Mouse (Mus musculus): ENCODE data around the gene Fli1.

Fli1 gene

DNA sequence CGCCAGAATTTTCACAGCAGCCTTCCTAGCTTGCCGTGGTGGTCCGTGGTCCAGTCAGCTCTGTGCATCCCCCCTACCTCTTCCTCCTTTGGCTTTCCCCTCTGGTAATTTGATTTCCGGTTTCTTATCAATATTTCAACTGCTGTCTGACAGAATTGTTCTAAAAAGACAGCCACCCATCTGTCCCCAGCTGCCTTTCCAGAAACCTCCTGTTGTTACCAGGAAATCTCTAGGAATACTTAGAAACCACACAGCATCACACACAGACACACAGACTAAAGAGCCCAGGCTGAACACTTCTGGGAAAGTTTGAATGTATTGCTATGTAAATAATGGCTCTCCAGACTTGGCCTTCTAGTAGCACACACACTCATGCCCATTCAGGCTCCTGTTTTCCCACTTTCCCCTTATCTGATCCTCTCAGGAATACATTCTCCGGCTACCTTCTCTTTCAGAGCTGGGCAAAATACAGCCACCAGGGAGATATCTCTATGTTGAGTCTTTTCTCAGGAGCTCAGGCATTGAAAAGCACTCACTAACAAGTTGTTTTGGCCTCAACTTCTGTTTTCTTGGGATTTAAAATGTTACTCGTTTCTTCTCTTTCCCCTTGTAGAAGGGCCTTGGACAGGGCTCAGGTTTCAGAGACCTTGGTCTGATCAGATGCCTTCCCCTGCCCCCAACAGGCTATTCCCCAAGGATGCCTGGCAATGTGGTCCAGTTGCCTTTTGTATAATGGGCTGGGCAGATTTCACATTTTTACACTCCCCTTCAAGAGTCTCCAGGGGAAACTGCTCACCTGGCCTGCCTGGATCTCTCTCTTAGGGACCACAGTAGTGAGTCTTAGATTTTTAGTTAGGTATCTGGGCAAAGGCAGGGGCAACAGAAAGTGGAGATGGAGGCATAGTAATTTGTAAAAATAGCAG is 7.1 kb upstream of the Fli1 start:
- DNase-seq (ENCODE audit: low spot score in 2 of 2), result no peak

DNA sequence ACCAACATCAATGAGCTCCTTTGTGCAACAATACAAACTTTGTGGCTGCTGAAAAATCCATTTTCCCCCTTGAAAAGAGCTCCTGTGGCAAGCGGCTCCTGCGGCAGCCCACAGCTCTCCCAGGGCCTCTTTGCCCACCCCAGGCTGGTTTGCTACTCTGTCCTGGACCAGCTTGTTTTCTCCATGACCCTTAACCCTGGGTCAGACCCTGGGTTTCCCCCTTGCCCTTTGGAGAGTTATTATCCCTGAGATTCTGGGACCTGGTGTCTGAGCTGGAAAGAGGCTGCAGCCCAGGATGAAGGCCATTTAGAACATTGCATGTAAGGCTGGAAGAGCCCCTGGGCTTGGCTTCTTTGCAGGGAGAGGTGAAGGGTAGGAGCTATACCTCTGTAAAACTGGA is 4.1 kb upstream of the Fli1 start:
- DNase-seq (ENCODE audit: low spot score in 2 of 2), result no peak

DNA sequence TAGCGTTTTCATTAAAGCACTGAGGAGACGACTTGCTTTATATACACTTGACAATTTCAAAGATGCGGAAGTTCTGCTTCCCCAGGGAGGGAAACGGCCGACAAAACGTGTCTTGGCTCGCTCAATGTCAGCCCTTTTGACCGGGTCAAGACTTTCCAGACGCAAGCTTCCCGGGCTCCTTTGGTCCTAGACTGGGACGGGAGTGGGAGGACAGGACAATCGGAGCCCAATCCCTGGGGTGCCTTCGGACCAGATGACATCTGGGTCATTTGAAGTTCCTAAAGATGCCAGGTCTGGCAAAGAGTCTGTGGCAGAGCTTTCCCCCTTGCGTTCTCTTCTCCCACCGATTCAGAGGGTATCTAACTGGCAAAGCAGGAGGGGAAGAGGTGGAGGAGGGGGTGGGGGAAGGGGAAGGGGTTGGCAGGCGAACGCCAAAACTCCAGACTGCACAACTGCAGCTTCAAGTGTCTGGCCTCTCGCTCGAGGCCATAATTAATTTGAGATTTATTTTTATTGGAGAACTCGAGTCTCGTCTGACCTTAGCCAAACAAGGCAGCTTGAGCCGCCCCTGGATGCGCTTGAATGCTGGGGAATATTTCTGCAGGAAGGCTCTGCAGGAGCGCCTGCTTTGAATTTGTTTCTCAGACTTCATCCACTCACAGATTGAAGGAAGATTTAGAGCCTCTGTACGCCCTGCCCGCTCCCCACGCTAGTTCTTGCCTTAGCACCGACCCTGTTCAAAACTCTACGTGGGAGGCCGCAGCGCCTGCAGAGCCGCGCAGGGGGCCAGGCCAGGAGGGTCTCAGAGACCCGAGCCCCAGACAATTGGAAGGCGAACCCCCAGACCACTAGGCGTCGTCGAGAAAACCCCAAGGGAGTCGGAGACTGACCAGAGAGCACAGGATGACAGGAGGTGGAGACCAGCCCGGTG is 2.3 kb upstream of the Fli1 start:
- no peak for DNase-seq (ENCODE audit: low spot score in 2 of 2)

DNA sequence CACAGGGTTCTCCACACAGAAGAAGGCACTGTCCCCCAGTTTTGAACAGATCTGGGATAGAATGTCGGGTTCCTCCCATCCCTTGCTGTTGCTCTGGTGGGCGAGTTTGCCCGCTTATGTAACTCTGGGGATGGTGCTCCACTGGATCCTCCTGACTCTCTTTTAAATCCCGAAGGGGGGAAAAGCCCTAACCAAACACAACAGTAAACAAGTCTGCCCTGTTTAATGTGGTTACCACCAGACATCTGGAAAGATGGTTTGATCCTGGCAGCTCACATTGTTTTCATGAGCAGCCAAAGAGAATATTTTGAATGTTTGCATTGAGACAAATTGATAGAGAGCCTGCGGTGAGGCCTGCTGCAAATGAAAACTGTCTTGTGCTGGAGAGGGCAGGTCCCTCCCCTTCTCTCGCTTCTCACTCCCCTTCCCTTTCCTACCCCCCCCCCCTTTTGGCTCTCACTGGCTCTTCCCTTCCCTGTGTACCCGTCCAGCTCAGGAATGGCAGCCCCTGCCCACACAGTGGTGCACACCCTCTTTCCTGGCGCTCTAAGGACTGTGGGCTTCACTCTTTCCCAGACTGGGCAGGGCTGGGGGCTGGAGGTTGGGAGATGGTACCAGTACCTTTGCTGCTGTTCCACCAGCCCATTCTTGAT is 1.4 kb upstream of the Fli1 start:
- no peak for DNase-seq (ENCODE audit: low spot score in 2 of 2)

DNA sequence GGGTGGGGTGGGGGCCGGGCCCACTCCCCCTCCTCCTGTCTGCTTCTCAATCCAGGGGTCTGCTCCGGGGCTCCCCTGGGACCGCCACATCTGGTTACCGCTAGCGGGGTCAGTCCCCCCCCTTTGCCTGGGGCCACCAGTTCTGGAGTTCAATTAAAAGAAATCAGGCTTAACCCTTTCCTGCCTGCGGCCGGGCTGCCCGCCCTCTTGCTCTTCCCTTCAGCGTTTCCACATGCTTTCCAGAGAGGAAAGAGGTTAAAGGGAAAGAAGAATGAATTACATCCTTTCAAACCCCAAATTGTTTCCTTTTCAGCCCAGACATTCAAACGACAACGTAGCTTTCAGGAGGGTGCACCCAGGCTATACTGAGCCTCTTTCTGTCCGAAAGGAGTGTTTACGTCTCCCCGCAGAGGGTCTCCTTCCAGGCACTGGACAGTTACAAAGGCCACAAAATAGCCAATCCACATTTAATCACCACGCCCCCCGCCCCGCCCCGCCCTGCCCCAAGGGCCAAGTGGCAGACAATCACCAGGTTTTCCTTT is 450 bp upstream of the Fli1 start:
- no peak for DNase-seq (ENCODE audit: low spot score in 2 of 2)

DNA sequence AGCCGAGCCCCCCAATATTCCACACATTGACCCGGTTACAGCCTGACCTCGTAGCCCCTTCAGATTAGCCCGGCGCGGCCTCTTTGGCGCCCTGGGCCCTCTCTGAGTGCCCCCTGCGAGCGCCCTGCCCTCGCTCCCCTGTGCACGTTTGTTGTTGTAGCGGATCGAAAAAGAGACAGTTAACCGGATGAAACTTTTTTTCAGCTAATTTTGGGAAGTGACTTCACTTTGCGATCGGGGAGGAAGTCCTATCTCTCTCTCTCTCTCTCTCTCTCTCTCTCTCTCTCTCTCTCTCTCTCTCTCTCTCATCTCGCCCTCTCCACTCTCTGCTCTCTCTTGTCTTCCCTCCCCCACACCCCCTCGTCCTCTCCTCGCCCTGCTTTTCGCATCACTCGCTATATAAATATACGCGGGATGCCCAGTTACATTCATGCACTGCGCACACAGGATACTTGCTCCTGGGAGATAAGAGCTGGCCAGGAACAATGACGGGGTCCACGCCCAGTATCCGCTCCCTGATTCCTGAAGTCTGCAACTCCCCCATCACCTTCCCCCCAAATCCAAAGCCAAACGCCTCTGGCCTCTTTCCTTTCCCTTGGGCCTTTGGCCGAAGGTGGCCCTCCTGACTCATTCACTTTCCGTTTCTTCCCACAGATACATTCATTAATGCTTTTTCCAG is 1.3 kb downstream of the Fli1 start:
- no peak for DNase-seq (ENCODE audit: low spot score in 2 of 2)

DNA sequence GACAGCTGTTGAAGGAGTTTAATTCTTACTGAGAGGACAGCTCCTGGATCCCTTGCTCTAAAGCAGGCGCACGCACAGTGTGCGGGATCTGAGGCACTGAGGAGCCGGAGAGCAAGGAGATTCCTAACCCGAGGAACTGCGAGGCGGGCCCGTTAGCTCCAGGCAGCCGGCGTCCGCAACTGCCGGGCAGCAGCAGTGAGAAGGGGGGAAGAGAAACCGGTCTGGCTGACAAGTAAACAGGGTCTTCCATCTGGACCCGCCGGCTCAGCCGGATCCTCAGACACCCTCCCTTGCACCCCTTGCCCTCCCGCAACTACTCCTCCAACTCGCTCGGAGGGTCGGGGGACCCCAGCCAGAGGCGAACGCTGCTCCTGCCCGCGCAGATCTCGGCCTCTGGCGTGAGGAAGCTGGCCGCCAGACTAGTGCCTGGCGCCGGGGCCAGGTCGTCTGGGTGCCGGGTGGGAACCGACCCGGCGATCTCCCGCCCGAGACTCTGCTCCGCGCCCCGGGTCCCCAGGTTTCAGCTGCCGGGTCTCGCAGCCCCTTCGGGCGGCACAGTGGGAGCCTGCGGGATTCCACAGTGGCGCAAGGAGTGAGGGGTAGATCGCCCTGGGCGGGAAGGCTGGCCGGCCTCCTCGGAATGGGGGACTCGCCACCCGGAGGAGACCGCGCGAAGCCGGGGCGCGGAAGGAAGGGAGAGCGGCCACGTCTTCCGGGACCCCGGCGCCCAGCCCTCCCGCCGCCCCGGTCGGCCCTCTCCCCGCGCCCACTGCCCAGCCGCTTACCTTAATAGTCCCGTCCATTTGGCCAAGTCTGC is 2.0 kb downstream of the Fli1 start:
- peak in 1 of 2 experiments; percentile 74 for DNase-seq (ENCODE audit: low spot score in 2 of 2)

DNA sequence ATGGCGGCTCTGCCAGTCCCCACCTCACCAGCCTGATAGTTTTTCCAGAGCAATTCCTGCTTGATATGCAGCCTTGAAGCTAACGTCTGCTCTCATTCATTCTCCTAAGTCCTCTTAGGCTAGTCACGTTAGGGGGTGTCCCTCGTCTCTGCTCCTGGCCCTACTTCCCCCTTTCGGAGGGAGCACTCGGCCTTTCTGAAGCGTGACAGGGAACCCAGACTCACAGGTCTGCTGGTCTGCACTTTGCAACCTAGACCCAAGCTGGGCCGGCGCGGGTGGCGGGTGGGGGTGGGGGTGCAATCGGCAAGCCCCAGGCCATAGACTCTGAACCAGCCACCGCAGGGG is 2.6 kb downstream of the Fli1 start:
- peak; percentile 70 to 77 for DNase-seq (ENCODE audit: low spot score in 2 of 2)

DNA sequence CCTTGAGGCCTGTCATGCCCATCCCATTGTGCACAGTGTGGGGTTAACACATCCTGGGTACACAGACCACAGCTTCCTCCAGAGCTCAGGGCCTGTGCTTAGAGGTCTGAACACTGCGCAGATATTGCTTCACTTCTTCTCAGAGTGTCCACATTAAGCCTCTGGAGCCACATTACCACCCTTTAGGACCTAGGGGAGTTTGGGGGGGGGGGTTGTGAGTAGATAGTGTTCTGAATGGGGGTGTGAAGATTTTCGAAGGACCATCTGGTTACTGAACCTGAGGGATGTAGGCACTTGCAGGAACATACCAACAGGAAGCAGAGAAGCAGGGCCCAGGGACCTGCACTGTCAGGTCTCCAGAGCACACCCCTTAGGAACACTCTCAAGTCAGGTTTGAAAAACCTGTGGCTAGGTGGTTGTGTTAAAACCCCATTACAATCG is 3.3 kb downstream of the Fli1 start:
- DNase-seq (ENCODE audit: low spot score in 2 of 2), result no peak

DNA sequence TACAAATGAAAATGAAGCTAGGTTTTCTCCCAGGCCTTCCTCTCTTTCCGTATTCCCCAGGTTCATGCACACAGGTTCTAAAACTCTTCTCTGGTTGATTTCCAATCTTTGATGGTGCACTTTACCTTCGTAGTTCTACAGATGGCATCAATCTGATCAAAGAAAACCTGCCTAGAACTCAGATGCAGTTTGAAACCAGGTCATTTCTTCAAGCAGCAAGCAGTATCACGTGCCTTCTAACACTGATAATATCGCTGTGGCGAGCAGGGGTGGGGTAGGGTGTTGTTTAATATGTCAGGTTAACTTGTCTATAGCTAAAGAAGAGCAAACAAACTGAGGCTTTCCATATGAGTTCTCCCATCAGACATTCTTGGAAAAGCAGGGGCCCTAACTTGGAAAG is 4.5 kb downstream of the Fli1 start:
- no peak for DNase-seq (ENCODE audit: low spot score in 2 of 2)

DNA sequence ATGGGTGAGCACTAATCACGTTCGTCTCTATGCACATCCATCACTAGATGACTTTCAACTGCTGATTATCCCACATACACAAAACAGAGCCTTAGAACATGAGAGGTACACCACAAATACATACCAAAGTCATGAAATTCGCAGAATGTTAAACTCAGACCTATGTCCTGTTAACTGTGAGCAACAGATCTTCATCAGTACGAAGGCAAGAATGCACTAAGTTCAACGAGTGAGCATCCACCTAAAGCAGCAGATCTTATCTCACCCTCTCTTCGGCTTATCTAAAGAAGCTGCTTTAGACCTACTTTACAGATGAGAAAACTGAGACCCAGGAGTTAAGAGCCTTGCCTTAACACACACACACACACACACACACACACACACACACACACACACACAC is 5.0 kb downstream of the Fli1 start:
- DNase-seq (ENCODE audit: low spot score in 2 of 2), result no peak

DNA sequence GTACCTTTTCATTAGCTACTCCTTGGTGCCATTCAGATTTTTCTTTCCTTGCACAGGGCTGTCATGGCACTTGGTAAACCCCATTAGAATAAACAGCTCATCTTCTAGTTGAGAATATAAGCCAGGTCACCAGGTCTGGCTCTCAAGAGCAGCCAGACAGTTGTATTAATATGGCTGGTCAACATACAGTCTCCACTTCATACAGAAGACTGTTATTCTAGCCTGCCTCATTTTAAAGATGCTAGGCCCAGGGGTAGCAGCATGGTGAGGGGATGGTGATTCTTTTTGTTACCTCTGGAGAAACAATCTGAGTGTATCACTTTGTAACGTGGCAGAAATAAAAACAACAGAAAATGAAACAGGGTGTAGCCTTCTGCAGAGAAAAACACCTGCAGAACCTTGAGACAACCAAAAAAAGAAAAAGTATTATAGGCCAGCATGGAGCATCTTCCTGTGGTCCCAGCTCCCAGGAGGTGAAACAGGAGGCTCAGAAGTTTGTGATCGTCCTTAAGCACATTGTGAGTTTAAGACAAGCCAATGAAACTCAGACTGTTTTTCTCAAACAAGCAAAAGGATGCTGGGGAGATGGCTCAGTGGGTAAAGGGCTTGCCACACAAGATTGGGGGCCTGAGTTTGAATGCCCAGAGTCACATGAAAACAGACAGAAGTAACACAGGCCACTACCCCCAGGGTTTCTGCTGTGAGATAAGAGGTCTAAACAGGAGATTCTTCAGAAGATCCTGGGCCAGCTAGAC is 7.3 kb downstream of the Fli1 start:
- no peak for DNase-seq (ENCODE audit: low spot score in 2 of 2)

DNA sequence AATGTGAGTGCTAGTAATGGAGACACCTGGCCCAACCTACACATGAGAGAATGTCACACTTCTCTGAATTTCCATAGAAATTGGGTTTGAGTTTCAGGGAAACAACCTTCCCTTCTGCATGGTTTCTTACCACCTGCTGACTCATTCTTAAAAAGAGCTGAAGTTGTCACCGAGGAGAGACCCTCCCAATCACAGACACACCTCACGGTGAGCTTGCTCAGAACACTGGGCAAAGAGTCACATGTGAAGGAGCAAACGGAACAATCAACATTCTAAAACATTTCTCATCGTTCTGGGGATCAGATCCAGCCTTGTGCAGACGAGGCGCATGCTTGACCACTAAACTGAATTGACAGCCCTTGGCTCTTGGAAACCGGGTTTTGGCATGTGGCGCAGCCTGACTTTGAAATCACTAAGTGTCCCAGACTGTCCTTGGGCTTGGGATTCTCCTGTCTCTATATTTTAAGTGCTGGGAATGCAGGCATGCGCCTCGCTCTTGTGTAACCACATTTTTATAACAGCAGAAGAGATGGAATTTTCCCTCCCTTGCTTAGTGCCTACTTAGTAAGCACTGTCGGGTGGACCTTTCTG is 8.5 kb downstream of the Fli1 start:
- no peak for DNase-seq (ENCODE audit: low spot score in 2 of 2)

DNA sequence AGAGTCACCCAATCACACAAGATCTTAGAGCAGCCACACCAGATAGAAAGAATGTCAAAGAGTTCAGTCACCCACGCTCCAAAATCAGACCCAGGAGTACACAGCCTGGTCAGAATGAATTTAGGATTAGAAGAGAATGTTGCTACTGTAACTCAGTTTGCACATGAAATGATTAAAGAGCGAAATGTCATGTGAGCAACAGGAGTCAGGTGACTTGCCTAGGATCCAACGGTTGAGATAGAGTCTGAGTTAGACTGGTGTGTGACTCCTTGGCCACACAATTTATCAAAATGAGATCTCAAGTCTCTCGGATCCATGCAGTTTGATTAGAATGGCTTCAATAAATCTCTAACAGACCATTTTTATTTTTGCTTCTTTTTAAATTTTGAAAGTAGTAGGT is 11.1 kb downstream of the Fli1 start:
- no peak for DNase-seq (ENCODE audit: low spot score in 2 of 2)

DNA sequence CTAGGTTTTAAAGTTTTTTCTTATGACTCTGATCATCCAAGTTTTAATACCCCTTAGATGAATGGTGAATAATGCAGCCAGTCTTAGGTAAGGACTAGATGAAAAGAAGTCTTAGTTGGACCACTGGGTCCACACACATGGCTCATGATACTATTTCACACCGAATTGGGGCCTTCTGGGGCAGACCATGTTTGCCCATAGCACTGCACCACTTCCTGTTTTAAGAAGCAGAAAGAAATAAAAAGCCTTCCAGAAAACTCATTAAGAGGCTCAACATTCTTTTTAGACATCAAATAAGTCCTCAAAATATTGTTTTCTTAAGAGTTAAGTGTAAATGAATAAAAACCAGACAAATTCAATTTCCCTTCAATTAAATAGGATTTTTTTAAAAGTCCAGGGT is 11.7 kb downstream of the Fli1 start:
- DNase-seq (ENCODE audit: low spot score in 2 of 2), result no peak

DNA sequence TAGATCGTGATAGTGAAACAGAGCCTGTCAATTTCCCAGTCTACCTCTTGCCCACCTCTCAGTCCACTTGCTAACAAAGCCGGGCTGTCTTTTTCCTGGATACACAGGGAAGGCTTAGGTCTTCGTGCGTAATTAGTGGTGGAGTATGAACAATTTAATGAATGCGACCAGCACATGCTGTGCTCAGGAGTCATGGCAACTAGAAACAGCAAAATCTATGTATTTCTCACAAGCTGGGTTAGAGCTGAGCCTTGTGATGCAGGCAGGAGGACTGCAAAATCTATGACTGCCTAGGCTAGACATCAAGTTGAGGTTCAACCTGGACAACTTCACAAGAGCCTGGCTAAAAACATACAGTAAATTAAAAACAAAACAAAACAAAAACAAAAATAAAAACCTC is 12.5 kb downstream of the Fli1 start:
- no peak for DNase-seq (ENCODE audit: low spot score in 2 of 2)

DNA sequence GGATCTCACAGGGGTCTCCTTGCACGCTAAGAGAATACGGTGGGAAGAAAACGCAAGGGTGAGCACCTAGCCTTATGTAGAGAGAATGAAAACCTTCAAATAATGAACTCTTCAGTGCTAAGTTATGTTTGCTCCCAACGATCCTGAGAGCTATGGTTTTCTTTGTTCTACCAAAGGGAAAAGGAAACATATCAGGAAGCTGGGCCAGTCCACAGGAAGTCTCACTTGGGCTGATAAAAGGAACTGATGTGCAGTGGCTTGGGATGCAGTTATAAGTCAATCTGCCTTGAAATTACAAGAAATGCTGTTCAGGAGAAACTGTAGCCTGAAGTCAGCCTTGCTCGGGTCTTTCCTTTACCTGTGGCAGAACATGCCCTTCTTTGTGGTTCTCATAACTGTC is 13.1 kb downstream of the Fli1 start:
- DNase-seq (ENCODE audit: low spot score in 2 of 2), result no peak

DNA sequence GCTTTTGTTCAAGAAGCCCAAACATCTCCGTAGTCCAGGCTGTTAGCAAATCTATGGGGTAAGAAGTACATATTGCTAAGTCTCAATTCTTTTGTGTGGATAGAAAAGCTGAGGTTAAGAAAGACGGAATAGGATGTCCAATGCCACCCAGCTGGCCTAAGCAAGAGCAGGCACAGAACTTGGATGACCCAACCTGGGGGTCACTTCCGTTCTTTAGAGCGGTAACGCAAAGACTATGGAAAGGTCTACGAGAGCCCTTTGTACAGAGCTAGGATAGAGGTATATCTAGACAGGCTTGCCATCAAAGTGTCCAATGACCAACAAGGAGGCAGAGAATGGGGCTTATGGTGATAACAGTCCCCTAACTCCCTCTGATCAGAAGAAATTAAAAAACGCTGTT is 15.3 kb downstream of the Fli1 start:
- DNase-seq (ENCODE audit: low spot score in 2 of 2), result no peak

DNA sequence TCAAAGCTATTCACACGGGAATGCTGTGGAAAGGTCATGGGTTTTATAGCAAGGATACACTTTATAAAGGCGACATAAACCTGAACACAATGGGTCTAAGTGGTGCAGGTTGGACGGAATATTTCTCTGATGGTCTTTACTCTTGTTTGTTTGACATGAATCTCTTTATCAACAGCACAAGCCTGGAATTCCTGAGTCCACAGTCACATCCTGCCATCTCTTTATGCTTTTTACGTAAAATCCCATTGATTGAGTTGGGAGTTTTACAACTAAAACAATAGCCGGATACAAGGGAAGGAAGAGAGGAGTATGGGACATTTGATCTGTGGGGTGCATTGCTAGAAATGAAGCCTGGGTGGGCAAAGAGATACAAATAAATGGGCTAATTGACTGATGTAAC is 16.9 kb downstream of the Fli1 start:
- DNase-seq (ENCODE audit: low spot score in 2 of 2), result no peak
